Mouse (Mus musculus): ENCODE data around the gene Cdkl1. TPM values are rescaled to one million over a fixed set of nuclear protein-coding genes. Genes with fewer than 3 reads are reported as not detected.

Gene Cdkl1
- total RNA-seq, 2 experiments from 2014 or later, result 0.57 to 2.1 TPM

Other genes with a start within 250 kb of the Cdkl1 start
- 15.5 and 21.3 TPM in 2 replicates for gene Vcpkmt, start 208.2 kb downstream of the Cdkl1 start, total RNA-seq (2014; fragmentation: Nextera tagmentation)
- gene Vcpkmt, start 208.2 kb downstream of the Cdkl1 start, total RNA-seq (2017), result 17.5 and 25.4 TPM in 2 replicates
- 64.5 and 74.0 TPM in 2 replicates for gene Sos2, start 109.4 kb downstream of the Cdkl1 start, total RNA-seq (2014; fragmentation: Nextera tagmentation)
- 30.2 and 36.3 TPM in 2 replicates for gene Sos2, start 109.4 kb downstream of the Cdkl1 start, total RNA-seq (2017)
- 25.7 and 36.9 TPM in 2 replicates for gene L2hgdh, start 66.4 kb downstream of the Cdkl1 start, total RNA-seq (2014; fragmentation: Nextera tagmentation)
- 27.9 and 54.3 TPM in 2 replicates for gene L2hgdh, start 66.4 kb downstream of the Cdkl1 start, total RNA-seq (2017)
- 35.6 and 62.7 TPM in 2 replicates for gene Atp5s, start 66.3 kb downstream of the Cdkl1 start, total RNA-seq (2014; fragmentation: Nextera tagmentation)
- gene Atp5s, start 66.3 kb downstream of the Cdkl1 start, total RNA-seq (2017), result 10.6 and 13.0 TPM in 2 replicates
- gene Atl1, start 101.3 kb upstream of the Cdkl1 start, total RNA-seq (2014; fragmentation: Nextera tagmentation), result 2.8 and 3.4 TPM in 2 replicates
- gene Atl1, start 101.3 kb upstream of the Cdkl1 start, total RNA-seq (2017), result 3.1 and 6.5 TPM in 2 replicates
- gene Map4k5, start 101.9 kb upstream of the Cdkl1 start, total RNA-seq (2014; fragmentation: Nextera tagmentation), result 24.2 and 33.9 TPM in 2 replicates
- 25.0 and 29.2 TPM in 2 replicates for gene Map4k5, start 101.9 kb upstream of the Cdkl1 start, total RNA-seq (2017)
- gene Sav1, start 195.7 kb upstream of the Cdkl1 start, total RNA-seq (2014; fragmentation: Nextera tagmentation), result 126 and 133 TPM in 2 replicates
- 59.2 and 79.2 TPM in 2 replicates for gene Sav1, start 195.7 kb upstream of the Cdkl1 start, total RNA-seq (2017)

Data from megakaryocyte-erythroid progenitor cell, adult 5-6 weeks (primary cell).